Mouse (Mus musculus) spleen, adult 18-20 months (tissue): ENCODE data around the gene C1qa.

Experiments used
- DNase-seq, 2 experiments: peaks; one replicate each; pipeline ENCODE4 v3.0.0; 2022; ENCODE audit warnings: mixed read lengths in 2 of 2

Gene C1qa

DNA sequence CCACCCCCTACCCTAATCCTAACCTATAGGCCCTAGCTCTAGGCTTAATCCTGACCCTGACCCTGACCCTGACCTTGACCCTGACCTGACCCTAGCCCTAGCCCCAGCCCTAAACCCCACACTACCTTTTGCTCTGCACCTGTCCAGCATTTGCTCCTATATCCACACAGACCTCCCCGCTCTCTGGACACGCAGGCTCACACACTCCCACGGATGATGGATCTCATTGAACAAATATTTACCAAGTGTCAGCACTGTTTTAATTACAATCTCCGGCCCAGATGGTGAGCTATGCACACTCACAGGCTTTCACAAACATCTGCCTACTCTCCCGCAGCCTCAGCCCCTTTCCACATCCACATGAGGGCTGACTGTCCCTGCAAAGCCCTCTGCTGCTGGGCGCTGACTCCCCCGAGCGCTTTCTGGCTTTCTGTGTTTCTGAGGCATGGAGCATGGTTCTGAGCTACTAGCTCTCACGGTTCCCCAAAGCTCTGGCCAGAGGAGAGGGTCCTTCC is 462 bp downstream of the C1qa start:
- DNase-seq, result no peak

DNA sequence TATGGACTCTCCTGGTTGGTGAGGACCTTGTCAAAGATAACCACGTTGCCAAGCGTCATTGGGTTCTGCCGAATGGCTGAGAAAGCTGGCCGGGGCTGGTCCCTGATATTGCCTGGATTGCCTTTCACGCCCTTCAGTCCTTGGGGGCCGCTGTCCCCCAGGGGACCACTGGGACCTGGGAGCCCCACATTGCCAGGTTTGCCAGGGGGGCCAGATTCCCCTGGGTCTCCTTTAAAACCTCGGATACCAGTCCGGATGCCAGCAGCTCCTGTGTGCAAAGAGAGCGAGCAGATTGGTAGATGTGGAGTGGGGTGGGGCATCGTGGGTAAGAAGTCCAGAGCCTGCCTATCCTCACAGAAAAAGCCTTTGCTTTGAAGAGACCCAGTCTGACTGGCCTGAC is 2.1 kb downstream of the C1qa start:
- no peak for DNase-seq

- DNase-seq, result no peak
Observed at GRCm38 (mm10) chr4:136895861-136896260, 2.7 kb downstream of the C1qa start.

- DNase-seq, result no peak
Observed at GRCm38 (mm10) chr4:136894821-136895220, 3.8 kb downstream of the C1qa start.

GRCm38 (mm10) chr4:136893691-136894543 is 4.7 kb downstream of the C1qa start:
- no peak for DNase-seq

DNA sequence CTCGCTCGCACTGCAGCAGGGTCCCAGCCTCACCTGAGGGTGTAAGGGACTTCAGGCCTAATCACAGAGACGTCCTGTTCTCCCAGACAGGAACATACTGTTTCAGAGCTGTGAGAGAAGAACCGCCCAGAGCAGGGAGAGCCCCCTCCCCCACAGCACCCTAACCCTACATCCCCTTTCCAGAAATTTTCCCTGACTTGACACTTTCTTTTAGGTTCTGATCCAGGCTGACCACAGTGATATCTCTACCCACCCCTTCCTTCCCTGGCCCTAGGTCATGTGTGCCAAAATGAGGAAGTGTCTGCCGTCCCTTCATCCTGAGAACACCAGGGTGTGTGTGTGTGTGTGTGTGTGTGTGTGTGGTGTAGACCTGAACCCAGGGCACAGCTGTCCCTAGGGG is 5.8 kb downstream of the C1qa start, which contains the start of gene C1qc:
TSS of gene C1qc (minus strand) at position 255 of the 400 bp plus-strand sequence.
- no peak for DNase-seq

DNA sequence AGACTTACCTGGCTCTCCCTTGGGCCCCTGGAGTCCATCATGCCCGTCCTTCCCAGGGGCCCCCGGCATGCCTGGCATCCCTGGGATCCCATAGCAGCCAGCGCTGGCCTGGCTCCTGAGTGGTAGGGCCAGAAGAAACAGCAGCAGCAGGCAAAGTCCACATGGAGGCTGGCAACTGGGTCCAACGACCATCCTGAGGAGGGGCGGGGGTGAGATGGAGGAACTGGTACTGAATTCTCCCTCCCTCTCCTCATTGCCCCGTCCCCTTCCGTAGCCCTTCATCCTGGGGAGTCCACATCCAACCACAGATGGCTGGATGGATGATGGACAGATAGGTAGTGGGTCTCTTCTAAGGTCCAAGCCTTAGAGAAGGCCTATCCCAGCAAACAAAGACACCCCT is 6.2 kb downstream of the C1qa start:
- no peak for DNase-seq

GRCm38 (mm10) chr4:136891115-136891514 is 7.5 kb downstream of the C1qa start:
- DNase-seq, result no peak

DNA sequence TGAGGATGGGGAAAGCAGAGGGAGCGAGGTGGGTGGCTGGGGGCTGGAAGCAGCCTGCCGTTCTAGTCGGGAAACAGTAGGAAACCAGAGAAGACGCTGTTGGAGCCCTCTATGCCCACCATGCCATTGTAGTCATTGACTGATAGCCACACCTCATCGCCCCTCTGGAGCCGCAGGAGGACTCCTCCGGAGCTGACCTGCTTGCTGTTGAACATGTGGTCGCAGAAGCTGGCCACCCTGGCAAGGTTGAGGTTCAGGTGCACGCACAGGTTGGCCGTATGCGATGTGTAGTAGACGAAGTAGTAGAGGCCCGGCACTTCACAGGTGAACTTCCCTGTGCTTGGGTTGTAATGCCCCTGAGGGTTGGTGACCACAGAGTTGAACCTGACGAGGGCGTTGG is 8.6 kb downstream of the C1qa start:
- no peak for DNase-seq

DNA sequence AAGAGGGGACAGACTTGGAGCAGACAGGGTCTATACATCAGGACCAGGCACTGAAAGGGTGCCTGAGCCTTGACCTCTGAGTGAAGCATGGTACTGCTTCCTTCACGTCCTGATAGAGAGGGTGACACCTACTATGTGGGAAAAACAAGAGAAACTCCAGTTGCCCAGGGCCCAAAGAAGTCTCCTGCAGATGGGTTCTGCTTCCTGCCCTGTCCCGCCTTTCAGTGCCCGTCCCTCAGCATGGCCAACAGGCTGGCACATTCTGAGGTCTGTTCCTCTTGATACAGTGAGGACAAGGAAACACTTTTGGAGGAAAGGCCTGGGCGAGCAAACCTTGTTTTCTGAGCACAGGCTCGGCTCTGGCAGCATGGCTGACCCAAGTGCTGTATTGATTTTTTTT is 10.9 kb downstream of the C1qa start:
- no peak for DNase-seq

DNA sequence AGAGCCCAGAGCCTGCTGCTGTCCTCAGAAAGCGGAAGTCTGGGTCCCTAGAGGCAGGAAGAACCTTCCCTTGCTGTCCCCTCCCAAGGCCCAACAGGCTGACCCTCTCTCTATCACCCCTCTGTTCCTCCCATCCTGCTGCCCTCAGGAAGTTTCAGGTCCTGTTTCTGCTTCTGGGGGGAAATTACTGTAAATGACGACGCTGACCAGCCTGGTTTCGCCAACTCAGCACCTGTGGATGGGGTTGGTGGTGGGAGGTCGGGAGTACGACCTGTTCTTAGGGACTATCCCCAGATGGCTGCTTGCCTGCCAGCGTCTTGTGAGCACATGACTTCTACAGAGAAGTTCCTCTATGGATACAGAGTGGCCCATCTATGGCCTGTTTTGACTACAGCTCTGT is 12.5 kb downstream of the C1qa start, which contains the start of gene C1qb:
TSS of gene C1qb (minus strand) at position 87 of the 400 bp plus-strand sequence.
- DNase-seq, result no peak

- DNase-seq, result no peak
Observed at GRCm38 (mm10) chr4:136878601-136879000, 20.0 kb downstream of the C1qa start.

GRCm38 (mm10) chr4:136878171-136878570 is 20.4 kb downstream of the C1qa start:
- no peak for DNase-seq

DNA sequence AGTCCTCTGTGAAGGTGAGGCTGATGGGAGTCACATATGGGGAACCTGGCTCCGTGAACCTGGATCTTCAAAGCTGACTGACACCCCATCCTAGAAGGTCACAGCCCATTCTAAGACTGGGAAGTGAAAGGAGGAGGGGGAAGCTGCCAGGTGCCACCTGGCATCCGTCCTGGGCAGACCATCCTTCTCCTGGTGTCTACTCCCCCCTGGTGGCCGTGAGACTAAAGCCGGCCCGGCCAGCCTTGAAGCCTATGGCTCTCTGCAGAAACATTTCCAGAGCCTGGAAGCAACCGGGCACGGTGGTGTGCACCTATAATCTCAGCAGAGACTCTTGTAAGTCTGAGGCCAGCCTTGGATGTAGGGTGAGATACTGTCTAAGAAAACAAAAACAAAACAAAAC is 21.6 kb downstream of the C1qa start:
- DNase-seq, result peak in 1 of 2 experiments; percentile 9

- no peak for DNase-seq
Observed at GRCm38 (mm10) chr4:136875012-136875411, 23.6 kb downstream of the C1qa start.

- DNase-seq, result no peak
Observed at GRCm38 (mm10) chr4:136868371-136868770, 30.2 kb downstream of the C1qa start.

DNA sequence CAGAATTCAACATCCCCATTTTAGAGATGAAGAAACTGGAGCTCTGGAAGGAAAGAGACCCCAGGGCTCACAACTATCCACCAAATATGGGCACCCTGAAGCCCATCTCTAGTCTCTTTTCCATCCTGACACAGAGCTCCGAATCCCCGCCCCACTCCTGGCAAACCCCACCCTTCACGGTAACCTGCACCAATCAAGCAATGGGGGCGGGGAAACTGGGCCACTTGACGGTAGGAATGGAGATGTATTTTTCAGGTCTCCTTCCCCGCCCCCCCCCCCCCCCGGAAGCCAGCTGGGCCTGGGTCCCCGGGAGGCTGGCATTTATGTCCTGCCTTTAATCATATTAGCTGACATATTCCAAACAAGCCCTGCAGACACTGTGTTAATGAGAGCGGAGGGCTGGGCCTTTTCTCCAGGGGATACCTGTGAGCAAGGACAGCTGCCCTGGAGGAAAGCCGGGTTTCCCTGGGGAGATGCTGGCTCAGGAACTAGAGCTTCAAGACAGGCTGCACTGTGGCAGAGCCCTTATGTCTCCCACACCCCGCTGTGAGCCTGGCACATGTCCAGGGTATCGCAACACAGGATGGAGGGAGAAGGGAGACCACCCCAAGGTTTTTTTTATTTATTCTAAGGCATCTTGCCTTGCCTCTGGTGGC is 30.8 kb downstream of the C1qa start:
- DNase-seq, result no peak

DNA sequence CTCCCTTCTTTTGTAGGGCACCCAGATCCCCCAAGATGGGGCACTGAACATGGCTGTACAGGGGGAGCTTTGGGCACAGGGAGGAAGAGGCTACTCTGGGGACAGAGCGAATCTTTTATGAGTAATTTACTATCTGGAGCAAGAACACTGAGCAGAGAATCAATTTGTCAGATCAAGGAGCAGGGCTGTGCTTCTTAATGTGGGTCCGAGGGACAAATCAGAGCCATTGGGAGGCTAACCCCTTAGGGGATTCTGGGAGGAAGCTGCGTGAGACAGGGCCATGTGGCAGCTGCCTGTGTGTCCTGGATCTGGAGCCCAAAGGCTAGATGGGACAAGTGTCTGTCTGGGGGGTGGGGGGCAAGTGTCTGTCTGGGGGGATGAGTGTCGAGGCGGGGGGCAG is 33.1 kb downstream of the C1qa start:
- no peak for DNase-seq

DNA sequence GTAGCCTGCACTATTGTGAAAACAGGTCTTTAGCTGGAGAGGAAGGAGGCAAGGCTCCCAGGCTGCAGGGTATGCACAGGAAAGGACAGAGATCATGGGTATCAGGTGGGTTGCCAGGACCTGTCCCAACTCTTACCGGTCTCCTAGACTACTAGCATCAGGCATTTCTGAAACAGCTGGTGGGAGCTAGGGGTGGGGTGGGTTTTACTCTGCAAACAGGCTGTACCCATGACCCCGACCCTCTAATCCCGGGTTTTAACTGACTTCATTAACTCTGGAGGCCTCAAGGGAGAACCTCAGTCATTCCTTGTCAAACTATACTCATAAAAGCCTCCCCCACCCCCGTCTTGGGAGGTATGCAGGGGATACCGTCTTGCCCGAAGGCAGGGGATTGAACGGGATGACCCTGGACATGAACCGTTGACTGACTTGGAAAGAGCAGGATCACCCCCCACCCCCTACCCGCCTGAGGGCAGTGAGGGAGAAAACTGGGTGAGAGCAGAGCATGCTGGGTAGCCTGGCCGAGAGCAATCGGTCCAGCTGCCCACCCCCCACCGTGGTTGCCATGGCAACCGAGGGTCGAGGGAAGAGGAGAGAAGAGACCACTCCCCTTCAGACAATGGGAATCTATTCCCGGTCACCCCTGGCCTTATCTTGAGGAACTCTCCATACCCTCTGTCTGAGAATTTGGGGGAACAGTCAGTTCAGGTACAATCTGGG is 33.7 kb downstream of the C1qa start:
- DNase-seq, result no peak

GRCm38 (mm10) chr4:136863517-136863916 is 35.1 kb downstream of the C1qa start:
- DNase-seq, result no peak

GRCm38 (mm10) chr4:136862411-136862810 is 36.2 kb downstream of the C1qa start:
- DNase-seq, result no peak

- no peak for DNase-seq
Observed at GRCm38 (mm10) chr4:136861806-136862205, 36.8 kb downstream of the C1qa start.

- no peak for DNase-seq
Observed at GRCm38 (mm10) chr4:136860022-136860421, 38.6 kb downstream of the C1qa start.
